32 mouse cellular contexts compared by ENCODE assay signal in the genomic region with DNA sequence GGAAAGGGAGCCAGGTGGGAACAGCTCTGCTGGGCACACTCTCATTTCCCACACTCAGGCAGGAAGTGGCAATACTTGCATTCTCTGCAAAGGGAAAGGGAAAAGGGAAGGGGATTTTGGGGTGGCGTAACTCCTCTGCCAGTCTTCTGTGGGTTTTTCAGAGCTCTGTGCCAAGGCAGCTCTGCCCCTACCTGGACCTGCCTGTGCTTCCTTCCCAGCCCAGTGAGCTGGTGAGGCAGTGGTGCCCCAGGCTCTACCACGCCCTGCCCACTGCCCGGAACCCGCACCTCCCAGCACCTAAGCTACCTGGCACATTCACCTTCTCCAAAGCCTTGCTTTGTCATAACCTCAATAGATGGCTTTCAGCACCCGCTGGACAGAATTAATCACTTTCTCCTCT. TPM values are rescaled to one million over a fixed set of nuclear protein-coding genes. Genes with fewer than 3 reads are reported as not detected.
A peak's percentile ranks its signal among the peaks of the same experiment; 100 is the strongest.
DNase-seq lines count a peak whose midpoint lies in the region; ATAC-seq lines count a peak whose summit lies in the region.
"Had no signal": no experiment of that assay in that cellular context is flagged by ENCODE, and none has a peak within 500 bp of the region (broad histone marks: within the 10 kb centered on the region; RNA-seq: fewer than 3 reads in every experiment).

No protein-coding gene starts in this region.

- H3K4me3 ChIP-seq in liver, embryonic 11.5 days (ENCODE audit: low read depth, low read length), result no peak overlapping the region
- H3K4me3 ChIP-seq: limb, embryonic 15.5 days; midbrain, embryonic 10.5 days; midbrain, embryonic 15.5 days; myocyte; neural tube, embryonic 12.5 days had no signal

- ATAC-seq in hematopoietic stem cell, adult 5-6 weeks (replicated peaks in 1 of 2; ENCODE audit: insufficient read depth in 1 of 2, low FRiP score in 2 of 2, low TSS enrichment in 1 of 2, low read depth in 1 of 2, poor library complexity in 2 of 2, severe bottlenecking in 2 of 2), result peak; percentile 51; a peak in 3 of 4 replicates
- 0 out of 2 replicates have a peak, but pooled peaks have one; percentile 3 for ATAC-seq in monocyte, adult 5-6 weeks (replicated peaks; ENCODE audit: insufficient number of reproducible peaks, low FRiP score, low TSS enrichment, poor library complexity, severe bottlenecking)
- no peak for ATAC-seq in liver, embryonic 11.5 days (replicated peaks; ENCODE audit: low FRiP score)
- ATAC-seq: forebrain, embryonic 14.5 days; hindbrain, embryonic 16.5 days; intestine, embryonic 15.5 days; midbrain, embryonic 15.5 days; Patski had no signal

- H3K4me1 ChIP-seq in liver, embryonic 11.5 days (replicated peaks; ENCODE audit: control insufficient read depth, insufficient read depth, low read length), result peaks cover 6% of the 10 kb centered on the region

- no peak overlapping the region for H3K27ac ChIP-seq in liver, embryonic 11.5 days (ENCODE audit: low read depth, low read length)
- H3K27ac ChIP-seq: intestine, embryonic 15.5 days; limb, embryonic 10.5 days; limb, embryonic 15.5 days; liver, embryonic 14.5 days; lung, embryonic 15.5 days; midbrain, embryonic 10.5 days; midbrain, embryonic 15.5 days; neural tube, embryonic 12.5 days had no signal

- H3K27me3 ChIP-seq in liver, embryonic 11.5 days (replicated peaks; ENCODE audit: control insufficient read depth, insufficient read depth, low read length), result peaks cover 44% of the 10 kb centered on the region
- H3K27me3 ChIP-seq: Patski had no signal

- no peaks in the 10 kb centered on the region for H3K9me3 ChIP-seq in liver, embryonic 11.5 days (ENCODE audit: control insufficient read depth, low read length)
- H3K9me3 ChIP-seq: G1E; intestine, embryonic 15.5 days; limb, embryonic 10.5 days; limb, embryonic 15.5 days; lung, embryonic 15.5 days; midbrain, embryonic 10.5 days; midbrain, embryonic 15.5 days; neural tube, embryonic 12.5 days had no signal

- no peak overlapping the region for H3K9ac ChIP-seq in liver, embryonic 11.5 days (ENCODE audit: low read depth, low read length)
- H3K9ac ChIP-seq: intestine, embryonic 15.5 days; limb, embryonic 15.5 days; liver, embryonic 14.5 days; midbrain, embryonic 15.5 days; neural tube, embryonic 12.5 days had no signal

- H3K4me2 ChIP-seq in liver, embryonic 11.5 days, result no peak overlapping the region
- H3K4me2 ChIP-seq: intestine, embryonic 15.5 days; limb, embryonic 15.5 days; midbrain, embryonic 15.5 days; neural tube, embryonic 12.5 days had no signal

- no peaks in the 10 kb centered on the region for H3K36me3 ChIP-seq in liver, embryonic 11.5 days (ENCODE audit: control insufficient read depth, insufficient read depth, low read length)
- H3K36me3 ChIP-seq: G1E; intestine, embryonic 15.5 days; limb, embryonic 10.5 days; limb, embryonic 15.5 days; lung, embryonic 15.5 days; midbrain, embryonic 10.5 days; midbrain, embryonic 15.5 days; neural tube, embryonic 12.5 days had no signal

- peak; percentile 29 for DNase-seq in urinary bladder, adult 2 months (ENCODE audit: low spot score)
- no peak for DNase-seq in urinary bladder, adult 18-20 months (ENCODE audit: low spot score in 2 of 2)
- no peak for DNase-seq in liver, embryonic 11.5 days (ENCODE audit: low spot score)
- no peak for DNase-seq in MN1 (ENCODE audit: low spot score)
- no peak for DNase-seq in thymus, postnatal 14 days
- DNase-seq: adrenal gland, postnatal 10 days; cerebellum, adult 8-10 months; cerebellum, postnatal 25 days; gastrocnemius, postnatal 25 days; heart, postnatal 14 days; kidney, adult 9 months; kidney, postnatal 14 days; layer of hippocampus, adult 9-11 months; lung, postnatal 4 days; right cerebral cortex, adult 18-20 months; right cerebral cortex, postnatal 4 days; thymus, postnatal 36 days had no signal

- 83% methylated on average over 5 of the region's 5 CpGs for WGBS in liver, embryonic 11.5 days

RNA-seq across cellular contexts. Expression of gene Sept9, which starts 1.3 kb away (rescaled TPM):
- 38.4 and 62.8 TPM in 2 replicates for polyA plus RNA-seq in urinary bladder, adult 2 months (2012; rRNA removed)
- total RNA-seq in hematopoietic stem cell, adult 5-6 weeks (2017), result 149 and 171 TPM in 2 replicates
- total RNA-seq in monocyte, adult 5-6 weeks (2017), result 257 to 323 TPM (median 271 TPM) in 3 replicates
- 111 and 117 TPM in 2 replicates for polyA plus RNA-seq in liver, embryonic 11.5 days (2014; fragmentation: Nextera tagmentation; extraction: Ambion mirVana)
